Mouse (Mus musculus): ENCODE results near the gene Rtel1.

The Rtel1 gene

DNA sequence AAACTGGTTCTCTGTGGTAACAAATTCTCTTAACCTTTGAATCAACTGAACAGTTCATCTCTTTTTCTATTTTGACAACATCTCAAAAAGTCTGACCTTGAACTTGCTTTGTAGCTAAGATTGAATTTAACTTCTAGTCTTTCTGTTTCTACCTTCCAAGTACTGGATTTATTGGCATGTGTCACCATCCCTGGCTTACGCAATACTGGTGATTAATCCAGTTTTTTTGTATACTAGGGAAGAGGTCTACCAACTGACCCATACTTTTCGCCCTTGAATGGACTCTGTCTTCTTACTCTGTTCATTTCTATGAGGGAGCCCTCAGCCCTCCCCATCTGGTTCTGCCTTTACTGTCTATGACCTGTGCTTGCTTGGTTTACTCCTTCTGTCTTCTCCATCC, 6.6 kb downstream of the Rtel1 start:
- no peak for DNase-seq (ENCODE audit: low read depth, low spot score)

DNA sequence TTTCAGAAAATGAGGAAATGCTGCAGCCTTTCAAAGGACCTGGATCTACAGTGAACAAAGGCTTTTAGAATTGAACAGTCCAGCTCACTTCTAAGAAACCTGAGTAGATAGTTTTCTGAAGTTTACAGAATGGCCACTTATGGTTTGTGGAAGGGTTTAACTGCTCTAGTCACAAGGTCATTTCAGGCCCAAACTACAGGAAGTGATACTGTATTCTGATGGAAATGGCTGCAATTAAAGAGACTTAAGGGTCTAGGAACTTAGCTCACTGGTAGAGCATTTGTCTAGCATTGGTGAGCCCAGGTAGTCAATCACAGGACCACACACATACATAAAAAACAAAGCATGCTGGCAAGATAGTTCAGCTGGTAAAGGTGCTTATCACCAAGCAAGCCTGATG, 13.0 kb downstream of the Rtel1 start:
- no peak for DNase-seq (ENCODE audit: low read depth, low spot score)

DNA sequence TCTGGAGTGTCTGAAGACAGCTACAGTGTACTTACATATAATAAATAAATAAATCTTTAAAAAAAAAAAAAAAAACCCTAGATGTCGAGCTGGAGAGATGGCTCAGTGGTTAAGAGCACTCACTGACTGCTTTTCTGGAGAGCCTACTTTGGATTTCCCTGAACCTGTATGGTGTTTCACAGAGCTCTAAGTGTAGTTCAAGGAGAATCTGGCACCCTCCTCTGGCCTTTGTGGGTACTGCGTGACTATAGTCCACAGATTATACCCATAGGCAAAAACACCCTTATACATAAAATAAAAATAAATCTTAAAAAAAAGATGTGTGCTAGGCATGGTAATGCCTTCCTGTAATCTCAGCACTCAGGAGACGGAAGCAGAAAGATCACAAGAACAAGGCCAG, 14.5 kb downstream of the Rtel1 start:
- DNase-seq (ENCODE audit: low read depth, low spot score): peak; percentile 85

DNA sequence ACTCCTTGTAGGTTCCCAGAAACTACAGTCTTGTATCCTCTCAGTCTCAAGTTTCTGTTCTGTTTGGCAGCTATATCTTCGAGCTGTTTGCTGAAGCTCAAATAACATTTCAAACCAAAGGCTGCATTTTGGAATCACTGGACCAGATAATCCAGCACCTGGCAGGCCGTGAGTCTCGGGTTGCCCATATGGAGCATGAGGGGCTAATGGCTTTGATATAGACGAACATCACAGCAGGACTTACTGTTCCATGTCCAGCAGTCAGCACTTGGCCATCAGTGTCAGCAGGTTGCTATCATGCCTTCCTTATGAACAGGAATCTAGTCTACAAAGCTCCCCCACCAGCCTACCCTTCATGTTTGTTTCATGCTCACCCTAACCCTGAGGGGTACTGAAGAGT, 20.9 kb downstream of the Rtel1 start:
- no peak for DNase-seq (ENCODE audit: low read depth, low spot score)

DNA sequence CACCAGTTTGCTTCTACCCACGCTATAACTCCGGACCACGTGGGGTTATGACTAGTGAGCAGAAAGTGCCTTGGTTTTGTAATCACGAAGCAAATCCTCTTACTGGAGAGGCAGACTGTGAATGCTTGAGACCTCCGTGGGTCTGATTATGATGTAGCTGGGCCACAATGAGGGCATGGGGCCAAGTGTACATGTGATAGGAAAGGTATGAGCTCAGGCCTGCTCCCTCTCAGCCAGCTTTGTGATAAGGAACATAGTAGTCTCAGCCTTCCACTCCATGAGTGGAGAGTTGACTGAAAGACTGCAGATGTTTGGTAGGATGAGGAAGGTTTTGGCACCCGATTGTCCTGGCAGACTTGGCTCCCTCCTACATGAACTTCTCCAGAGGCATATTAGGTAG, 23.2 kb downstream of the Rtel1 start:
- DNase-seq (ENCODE audit: low read depth, low spot score): no peak

DNA sequence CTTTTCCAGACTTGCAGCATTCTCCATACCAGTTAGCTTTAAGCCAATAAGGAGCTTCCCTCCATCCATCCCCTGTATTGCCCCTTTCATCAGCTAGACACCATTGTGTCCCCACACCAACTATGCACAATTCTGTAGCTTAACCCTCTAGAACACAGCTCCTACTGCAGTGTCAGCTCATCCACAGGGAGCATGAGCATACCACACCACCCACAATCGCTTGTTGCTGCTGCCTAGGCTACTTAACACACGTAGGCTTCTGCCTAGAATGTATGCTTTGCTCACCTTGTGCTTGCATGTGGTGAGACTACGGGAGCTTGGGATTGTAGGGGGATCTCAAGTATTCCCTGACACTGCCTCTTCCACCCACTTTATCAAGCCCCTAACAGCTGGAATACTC, 37.2 kb downstream of the Rtel1 start:
- DNase-seq (ENCODE audit: low read depth, low spot score): no peak

DNA sequence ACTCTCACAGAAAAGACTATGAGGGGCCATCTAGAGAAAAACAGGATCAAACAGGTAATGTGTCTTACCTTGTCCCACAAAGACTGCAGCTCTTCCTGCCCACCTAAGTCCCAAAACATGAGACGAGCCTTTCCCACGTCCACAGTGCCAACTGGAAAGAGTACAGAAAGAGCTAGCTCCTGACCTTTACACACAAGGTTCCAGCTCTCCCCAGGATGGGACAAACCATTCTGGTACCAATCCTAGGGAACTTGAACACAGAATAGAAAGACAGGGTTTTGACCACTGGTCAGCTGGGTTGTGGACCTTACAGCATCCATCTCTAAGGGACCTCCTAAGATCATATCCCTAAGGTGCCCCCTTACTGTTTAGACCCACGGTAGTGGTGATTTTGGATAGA, 44.4 kb downstream of the Rtel1 start:
- no peak for DNase-seq (ENCODE audit: low read depth, low spot score)

DNA sequence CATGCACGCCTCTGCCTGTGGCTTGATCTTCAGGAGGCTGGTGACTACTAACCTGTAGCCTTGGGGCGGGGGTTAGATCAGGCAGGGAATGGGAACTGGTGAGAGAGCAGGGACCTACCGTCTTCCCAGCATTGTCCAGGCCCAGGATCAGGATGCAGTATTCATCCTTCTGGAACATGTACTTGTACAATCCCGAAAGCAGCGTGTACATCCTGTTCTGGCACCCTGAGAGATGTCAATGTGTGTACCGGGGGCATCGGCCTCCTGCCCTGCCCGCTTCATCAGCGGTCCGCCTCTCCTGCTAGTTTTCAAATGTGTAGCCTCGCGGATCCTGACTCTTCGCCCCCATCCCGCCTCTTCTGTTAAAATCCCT, 44.9 kb downstream of the Rtel1 start:
- no peak for DNase-seq (ENCODE audit: low read depth, low spot score)

DNA sequence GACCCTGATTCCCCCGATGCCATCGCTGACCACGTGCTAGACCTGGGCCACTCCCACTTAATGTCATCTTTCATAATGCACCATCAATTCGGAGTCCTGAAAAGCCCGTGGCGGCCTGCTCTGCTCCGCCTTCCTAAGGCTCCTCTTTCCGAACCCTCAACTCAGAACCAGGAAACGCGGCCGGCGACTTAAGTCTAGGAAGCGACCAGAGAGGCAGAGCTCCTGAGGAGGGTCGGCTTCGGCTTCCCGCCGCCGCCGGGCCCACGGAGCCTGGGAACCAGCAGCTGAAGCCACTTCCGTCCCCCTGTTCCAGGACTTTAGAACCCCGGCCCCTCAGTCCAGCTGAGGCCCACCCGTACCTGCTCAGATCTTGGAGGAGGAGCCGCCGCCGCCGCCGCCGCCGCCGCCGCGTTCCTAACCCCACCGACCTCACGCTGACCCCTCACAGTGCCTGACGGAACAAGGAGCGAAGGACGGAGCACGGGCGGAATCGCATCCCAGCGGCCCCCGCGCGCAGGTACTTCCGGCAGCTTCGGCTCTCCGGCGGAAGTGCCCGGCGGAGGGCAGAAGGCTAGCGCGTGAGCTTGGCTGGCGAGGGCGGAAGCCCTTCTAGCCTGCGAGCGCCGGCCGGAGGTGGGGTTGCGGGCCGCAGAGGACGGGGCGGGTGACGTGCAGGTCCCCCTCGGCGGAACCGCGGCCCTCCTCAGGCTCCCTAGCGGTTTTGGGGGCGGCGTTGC, 45.5 kb downstream of the Rtel1 start, which contains the start of the genes Zgpat and Arfrp1:
Gene Zgpat (plus strand): TSS at position 69 of the 737 bp plus-strand sequence.
Gene Arfrp1 (minus strand): TSS at position 545 of the 737 bp plus-strand sequence.
- DNase-seq (ENCODE audit: low read depth, low spot score): peak; percentile 87

DNA sequence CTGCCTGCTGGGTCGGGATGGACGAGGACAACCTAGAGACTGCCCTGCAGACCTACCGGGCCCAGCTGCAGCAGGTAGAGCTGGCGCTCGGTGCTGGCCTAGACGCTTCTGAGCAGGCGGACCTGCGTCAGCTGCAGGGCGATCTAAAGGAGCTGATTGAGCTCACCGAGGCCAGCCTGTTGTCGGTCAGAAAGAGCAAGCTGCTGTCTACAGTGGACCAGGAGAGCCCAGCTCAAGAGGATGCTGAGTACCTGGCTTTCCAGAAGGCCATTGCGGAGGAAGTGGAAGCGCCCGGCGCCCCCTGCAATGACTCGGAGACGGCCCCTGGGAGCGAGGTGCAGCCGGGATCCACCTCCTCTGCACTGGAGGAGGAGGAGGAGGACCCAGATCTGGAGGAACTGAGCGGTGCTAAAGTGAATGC, 46.1 kb downstream of the Rtel1 start:
- no peak for DNase-seq (ENCODE audit: low read depth, low spot score)

DNA sequence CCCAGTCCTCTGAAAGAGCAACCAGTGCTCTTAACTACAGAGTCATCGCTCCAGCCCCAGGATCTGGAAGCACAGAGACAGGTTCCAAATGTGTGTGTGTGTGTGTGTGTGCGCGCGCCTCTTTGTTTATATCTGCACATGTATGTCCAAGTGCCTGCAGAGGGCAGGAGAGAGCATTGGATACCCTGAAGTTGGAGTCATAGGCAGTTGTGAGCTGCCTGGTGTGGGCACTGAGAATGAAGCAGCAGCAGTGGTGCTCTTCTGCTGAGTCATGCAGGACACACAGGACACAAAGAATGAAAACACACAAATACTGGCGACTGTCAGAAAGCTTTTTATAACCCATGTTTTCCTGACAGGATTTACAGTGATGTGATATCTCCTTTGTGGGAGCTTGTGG, 50.5 kb downstream of the Rtel1 start:
- no peak for DNase-seq (ENCODE audit: low read depth, low spot score)

DNA sequence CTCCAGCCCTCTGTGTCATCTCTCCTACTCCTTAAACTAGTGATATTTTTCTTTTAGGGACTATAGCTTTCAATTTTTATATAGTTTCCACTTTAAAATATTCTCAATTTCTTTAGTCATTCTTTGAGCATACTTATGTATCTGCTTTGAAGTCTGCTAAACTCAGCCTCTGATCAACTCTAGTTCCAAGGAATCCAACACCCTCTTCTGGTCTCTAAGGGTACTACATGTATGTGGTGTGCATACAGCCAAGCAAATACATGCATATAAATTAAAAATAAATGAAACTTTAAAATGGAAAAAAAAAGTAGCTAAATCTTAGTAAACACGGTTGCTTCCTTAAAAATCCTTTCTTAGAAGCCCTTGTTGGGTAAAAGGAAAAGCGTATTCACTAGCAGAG, 56.2 kb downstream of the Rtel1 start:
- peak; percentile 83 for DNase-seq (ENCODE audit: low read depth, low spot score)

DNA sequence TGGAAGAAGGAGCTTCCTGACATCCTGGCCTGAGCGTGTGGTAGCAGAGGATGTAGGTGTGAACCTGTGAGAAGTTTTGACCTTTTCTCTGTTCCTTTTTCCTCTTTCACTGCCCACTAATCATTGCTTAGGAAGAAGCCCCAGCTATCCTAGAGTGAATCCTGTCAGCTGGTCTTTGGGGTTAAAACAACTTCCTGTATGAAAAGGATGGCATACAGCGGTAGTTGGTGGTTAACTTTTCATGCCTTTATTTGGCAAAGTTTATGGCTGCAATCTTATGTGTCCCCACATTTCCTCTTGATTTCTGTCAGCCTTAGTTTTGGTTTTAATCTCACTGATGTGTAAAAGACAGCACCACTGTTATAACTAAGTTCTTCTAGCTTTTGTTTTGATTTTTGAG, 57.7 kb downstream of the Rtel1 start:
- peak; percentile 55 for DNase-seq (ENCODE audit: low read depth, low spot score)

DNA sequence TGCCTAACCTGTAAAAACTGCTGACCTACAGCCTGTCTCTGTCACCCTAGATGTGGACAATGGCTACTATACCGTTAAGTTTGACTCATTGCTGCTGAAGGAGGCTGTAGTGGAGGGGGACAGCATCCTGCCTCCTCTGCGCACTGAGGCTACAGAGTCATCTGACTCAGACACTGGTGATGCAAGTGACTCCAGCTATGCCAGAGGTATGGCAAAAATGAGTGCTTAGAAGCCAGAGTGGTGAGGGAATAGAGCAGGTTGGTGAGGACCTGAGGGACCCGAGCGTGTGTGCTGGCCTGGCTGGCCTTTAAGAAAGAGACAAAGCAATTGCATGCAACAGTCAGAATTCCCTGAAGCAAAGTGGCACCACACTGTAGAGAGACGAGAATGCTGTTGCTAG, 59.2 kb downstream of the Rtel1 start:
- DNase-seq (ENCODE audit: low read depth, low spot score): no peak

DNA sequence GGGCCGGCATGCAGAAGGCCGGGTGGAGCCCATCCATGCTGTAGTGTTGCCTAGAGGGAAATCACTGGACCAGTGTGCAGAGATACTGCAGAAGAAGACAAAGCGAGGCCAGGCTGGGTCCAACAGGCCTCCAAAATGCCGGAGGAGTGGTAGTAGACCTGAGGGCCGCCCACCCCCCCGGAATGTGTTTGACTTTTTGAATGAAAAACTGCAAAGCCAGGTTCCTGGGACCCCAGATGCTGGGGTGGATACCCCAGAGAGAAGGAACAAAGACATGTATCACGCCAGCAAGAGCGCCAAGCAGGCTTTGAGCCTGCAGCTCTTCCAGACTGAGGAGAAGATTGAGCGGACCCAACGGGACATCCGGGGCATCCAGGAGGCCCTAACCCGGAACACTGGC, 60.2 kb downstream of the Rtel1 start, which contains the start of gene Lime1:
Gene Lime1 (plus strand): TSS at position 301 of the 400 bp plus-strand sequence.
- DNase-seq (ENCODE audit: low read depth, low spot score): no peak

DNA sequence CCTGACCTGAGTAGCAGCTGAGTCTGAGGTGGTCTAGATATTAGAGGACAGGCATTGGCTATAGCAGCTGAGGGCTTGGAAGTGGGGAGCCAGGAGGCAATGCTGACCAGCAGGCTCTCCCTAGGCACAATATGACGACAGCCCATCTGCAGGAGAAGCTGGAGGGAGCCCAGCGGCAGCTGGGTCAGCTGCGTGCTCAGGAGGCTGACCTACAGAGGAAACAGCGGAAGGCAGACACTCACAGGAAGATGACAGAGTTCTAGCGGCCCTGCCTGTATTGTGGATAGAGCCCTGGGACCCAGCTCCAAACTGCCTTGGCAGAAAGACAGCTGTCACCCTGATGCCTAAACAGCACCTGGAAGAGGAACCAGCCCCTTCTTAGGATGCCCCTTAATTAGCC, 60.7 kb downstream of the Rtel1 start:
- DNase-seq (ENCODE audit: low read depth, low spot score): no peak

DNA sequence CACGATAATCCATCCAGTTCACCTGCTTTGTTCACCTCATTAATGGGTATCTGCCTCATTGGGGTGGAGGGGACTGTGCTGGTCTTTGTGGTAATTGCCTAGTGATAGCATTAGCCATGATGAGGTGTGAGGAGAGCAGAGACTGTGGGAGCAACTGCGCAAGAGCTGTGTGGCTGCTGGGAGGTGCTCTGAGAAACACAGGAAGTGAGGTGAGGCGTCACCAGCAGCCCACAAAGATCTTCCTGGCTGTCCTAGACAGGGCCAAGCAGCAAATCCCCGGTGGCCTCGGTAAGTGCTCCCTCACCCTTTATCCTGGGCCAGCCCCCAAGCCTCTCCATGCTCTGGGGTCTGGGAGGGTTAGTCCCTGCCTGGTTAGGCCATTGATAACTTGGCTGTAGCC, 61.6 kb downstream of the Rtel1 start:
- peak; percentile 85 for DNase-seq (ENCODE audit: low read depth, low spot score)

DNA sequence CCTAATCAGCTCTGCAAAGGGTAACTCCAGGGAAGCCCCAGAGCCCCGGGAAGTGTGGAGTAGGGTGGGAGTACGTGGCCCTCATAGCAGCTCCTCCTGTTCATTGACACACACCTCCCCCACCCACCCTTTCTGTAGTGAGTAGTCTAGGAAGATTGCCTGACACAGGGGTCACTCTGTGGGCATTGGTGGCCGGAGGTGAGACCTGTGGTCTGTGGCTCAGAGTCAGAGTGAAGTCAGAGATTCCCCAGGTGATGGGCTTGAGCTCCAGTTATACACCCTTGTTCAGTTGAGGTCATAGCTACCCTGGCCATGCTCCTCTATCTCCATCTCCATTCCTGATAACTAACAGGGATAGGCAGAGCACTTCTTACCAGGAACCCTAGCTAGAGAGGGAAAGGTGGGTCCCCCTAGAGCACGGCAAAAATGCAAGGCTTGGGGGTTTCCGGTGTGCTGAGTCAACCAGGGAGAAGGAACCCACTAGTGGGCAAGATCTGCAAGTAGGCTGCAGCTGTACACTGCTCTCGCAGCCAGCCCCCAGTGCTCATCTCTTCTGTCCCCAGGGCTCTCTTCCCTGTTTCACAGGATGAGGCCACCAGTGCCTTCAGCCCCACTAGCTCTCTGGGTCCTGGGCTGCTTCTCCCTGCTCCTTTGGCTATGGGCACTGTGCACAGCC, 62.2 kb downstream of the Rtel1 start:
- DNase-seq (ENCODE audit: low read depth, low spot score): peak; percentile 56

DNA sequence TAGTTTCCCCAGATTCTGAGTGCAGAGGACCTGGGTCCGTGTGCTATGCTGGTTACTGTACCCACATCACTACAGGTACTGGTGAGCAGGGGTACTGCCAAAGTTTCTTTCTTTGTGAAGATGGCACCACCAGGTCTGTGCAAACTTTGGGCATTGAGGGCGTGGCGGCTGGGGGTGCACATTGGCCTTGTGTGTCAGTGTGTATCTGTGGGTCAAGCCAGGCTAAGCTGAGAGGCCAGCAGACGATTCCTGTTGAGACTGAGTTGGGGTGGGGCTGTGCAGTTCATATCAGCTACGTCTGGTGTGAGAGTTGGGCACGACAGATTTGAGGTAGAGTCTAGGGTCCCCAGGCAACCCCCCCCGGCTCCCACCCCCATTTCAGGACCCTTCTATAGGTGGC, 64.9 kb downstream of the Rtel1 start:
- DNase-seq (ENCODE audit: low read depth, low spot score): no peak

DNA sequence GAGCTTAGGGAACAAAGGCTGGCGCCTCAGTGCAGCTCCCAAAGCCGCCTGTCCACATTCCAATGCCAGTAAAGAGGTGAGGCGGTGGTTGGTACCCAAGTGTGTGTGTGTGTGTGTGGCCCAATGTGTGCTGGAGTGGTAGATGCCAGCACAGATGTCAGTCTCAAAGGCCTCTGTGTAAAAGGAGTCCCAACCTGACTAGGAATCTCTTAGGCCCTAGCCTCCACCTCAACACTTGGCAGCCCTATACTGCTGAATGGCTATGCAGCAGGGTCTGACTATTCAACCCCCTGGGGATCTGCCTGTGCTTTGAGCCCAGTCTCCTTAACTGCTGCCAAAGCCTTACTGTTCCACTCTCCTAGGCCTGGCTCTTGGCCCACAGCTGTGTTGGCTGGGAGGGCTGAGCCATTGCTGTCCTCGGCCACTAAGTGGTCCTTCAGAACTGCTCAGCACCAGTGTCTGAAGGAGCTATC, 65.4 kb downstream of the Rtel1 start:
- DNase-seq (ENCODE audit: low read depth, low spot score): no peak

DNA sequence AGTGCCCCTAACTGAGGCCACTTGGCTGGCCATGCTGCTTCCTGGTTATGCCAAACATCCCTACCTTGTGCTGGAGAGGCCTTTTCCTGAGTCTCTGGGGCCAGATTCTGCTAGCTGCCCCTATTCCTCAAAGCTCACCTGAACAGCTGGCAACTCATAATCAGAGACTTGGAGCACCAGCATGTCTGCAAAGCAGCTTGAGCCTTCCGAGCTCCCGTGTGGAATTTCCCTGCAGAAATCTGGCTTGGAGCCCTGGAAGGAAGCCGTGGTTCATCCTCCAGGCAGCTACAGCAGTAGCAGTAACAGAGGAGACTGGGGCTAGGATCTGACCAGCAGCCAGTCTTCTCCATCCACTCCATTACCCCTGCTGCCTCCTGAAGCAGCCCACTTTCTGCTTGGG, 66.3 kb downstream of the Rtel1 start:
- no peak for DNase-seq (ENCODE audit: low read depth, low spot score)

DNA sequence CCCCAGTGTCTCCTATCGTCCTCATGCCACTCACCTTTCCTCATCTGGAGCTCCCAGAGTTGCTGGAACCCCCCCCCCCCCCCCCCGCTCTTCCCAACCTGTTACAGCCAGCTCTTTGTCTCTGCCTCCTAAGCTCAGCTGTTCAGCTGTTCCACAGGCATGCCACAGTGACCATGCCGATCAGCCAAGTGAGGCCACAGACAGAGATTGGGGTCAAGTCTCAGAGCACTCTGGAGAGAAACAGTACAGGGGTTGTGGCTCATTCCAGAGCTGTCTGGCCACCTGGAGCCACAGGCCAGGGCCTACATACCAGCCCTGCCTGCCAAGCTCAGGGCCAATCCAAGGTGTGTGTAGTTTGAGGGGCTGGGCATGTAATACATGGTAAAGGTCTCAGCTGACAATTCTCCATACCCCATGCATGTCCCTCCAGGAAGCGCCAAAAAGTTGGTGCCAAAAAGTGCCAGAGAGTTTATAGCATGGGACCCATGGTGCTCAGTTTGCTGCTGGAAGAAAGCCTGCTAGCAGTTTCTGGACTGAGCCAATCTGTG, 67.2 kb downstream of the Rtel1 start:
- no peak for DNase-seq (ENCODE audit: low read depth, low spot score)
